Mouse (Mus musculus) right cerebral cortex, postnatal 10 days (tissue): ENCODE measurements around the gene Mrpl24.
A peak's percentile ranks its signal among the peaks of the same experiment; 100 is the strongest.

Experiments
- DNase-seq, 2 experiments: peaks; one replicate each; pipeline ENCODE4 v3.0.0; 2021; ENCODE audit warnings: low spot score in 2 of 2

The Mrpl24 gene

GRCm38 (mm10) chr3:87909874-87910273 is 9.4 kb upstream of the Mrpl24 start:
- peak in 1 of 2 experiments; percentile 28 for DNase-seq

DNA sequence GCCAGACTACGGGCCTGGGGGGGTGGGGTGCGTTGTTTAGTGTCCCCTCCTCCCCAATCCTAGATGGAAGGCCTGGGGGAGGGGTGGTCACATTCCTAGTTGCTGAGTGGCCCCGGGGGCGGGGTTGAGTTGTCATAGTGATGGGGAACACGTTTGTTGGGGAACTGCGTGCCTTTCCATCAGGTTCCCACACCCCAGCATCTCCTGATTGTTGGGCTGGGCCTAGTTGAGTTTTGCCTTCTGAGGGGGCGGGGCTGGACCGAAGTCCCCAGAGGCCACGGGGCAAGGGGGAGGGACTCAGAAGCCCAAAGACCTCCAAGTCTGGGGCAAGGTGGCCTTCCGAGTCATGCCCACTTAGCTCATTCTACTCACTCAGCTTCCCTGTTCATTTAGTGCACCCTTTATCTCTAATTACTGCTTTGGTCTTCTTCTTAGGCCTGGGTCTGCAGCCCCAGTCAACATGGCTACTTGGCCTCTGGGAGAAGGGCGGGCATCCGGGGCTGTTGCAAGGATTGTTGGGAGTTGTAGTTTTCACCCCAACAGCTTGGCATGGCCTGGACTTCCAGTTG is 8.6 kb upstream of the Mrpl24 start:
- peak; percentile 71 to 74 for DNase-seq

DNA sequence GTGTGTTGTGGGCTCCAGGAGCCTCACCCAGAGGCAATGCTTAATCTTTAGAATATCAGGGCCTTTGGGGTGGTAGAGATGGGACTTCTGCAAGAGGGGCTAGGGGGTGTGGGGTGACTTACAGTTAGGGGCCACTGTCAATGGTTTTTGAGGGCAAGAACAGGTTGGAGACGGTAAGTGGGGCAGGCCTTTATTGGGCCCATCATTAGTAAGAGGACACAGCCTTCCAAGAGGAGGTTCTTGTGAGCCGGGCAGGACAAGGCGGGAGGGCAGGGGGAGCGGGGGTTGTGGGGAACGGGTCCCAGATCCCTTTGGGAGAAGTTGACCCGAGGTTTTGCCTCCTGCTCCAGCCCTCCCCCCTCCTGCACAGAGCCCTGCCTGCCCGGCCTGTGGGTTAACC is 5.8 kb upstream of the Mrpl24 start:
- peak in 1 of 2 experiments; percentile 23 for DNase-seq

DNA sequence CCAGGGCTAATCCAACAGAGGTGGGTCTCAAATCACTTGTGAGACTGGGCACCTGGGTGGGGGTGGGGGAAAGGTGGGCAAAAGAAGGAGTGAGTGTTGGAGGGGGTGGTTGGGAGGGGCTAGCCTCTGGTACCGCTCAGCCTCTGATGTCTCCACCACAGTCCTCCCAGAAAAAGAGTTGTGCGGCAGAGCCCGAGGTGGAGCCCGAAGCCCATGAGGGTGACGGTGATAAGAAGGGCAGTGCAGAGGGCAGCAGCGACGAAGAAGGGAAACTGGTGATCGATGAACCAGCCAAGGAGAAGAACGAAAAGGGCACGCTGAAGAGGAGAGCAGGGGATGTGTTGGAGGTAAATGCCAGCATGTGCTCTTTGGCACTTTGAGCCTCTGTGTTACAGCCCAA is 5.4 kb upstream of the Mrpl24 start:
- peak in 1 of 2 experiments; percentile 14 for DNase-seq

GRCm38 (mm10) chr3:87916990-87917389 is 2.3 kb upstream of the Mrpl24 start:
- no peak for DNase-seq

GRCm38 (mm10) chr3:87918551-87918950 is 755 bp upstream of the Mrpl24 start:
- no peak for DNase-seq

GRCm38 (mm10) chr3:87920270-87920943 is 1.1 kb downstream of the Mrpl24 start:
- no peak for DNase-seq

- no peak for DNase-seq
Measured at GRCm38 (mm10) chr3:87924996-87925395, 5.7 kb downstream of the Mrpl24 start.

DNA sequence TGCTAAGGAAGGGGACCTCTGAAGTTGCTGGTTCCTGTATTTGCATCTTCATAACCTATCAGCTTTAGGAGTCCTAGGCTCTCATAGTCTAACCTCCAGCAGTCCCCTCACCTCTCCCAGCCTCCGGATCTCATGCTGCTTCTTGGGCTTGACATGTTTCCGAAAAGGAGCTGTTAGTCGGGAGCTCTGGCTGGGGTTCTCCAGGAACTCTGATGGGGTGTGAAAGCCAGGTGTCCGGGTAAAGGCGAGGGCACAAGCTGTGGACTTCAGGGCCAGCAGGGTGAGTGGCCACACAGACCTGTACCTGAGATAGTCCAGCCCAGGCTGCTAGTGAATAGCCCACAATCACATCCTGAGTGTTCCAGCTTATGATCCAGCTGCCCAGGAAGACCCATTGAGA is 8.1 kb downstream of the Mrpl24 start:
- no peak for DNase-seq

DNA sequence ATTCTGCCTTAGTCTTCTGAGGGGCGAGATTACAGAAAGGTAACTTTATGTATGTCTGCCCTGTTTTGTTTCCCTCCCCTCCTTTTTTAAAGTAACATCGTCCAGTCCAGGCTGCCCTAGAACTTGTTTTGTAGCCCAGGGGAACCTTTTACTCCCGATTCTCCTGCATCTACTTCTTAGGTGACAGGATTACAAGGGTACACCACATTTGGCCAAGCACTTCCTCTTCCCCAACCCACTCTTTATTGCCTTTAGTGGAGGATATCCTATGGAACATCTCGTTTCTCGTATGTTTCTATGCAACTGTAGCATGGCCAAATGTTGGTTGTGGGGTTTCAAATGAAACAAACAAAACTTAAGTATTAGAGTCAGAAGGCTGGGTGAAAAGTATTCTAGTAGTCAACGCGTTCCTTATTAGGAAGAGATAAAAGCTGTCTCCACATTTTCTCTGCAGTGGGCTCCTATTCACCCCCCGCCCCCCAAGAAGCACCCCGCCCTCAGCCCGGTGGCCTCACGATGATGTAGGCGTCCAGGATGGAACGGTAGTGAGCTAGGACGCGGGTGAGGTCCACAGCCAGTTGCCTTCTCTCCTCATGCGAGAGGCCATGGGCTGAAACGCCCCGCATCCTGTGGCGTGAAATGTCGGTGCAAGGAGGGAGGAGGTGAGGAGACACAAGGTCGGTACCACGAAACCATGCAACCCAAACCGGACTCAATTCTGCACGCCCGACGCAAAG is 10.2 kb downstream of the Mrpl24 start:
- DNase-seq, result no peak

- DNase-seq, result peak; percentile 99
Measured at GRCm38 (mm10) chr3:87930078-87930795, 10.9 kb downstream of the Mrpl24 start, which contains the start of the genes Isg20l2 and Rrnad1. TSS of gene Isg20l2 (plus strand) at chr3:87930314. TSS of gene Rrnad1 (minus strand) at chr3:87930717.

DNA sequence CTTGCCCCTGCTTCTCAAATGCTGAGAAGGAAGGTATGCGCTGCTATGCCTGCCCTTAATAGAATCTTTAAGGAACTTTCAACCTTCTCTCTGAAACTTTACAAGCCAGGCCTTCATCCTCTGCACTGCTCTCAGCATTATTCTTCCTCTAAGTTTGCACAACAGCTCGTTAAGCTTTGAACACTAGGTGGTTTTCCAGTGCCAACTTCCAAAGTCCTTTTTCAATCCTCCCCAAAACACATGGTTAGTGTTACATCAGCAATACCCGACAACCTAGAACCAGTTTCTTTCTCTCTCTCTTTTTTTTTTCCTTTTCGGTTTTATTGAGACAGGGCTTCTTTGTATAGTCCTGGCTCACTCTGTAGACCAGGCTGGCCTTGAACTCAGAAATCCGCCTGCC is 14.7 kb downstream of the Mrpl24 start:
- DNase-seq, result no peak

DNA sequence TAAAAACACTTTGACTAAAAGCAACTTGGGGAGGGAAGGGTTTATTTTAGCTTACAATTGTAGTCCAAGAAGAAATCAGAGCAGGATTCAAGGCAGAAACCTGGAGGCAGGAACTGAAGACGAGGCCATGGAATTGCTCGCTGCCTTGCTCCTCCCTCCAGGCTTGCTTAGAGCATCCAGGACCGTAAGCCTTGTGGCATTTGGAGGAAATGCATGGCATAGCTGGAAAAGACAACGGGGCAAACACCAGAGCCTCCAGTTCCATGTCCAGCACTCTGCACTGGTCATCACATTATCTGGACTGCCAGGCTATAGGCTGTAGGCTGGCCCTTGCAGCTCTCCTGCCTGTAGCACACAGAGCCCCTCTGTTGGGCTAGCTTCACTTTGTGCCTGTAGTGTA is 15.2 kb downstream of the Mrpl24 start:
- no peak for DNase-seq

- no peak for DNase-seq
Measured at GRCm38 (mm10) chr3:87935201-87935600, 15.9 kb downstream of the Mrpl24 start.

GRCm38 (mm10) chr3:87935776-87936175 is 16.5 kb downstream of the Mrpl24 start:
- DNase-seq, result peak; percentile 74 to 90

DNA sequence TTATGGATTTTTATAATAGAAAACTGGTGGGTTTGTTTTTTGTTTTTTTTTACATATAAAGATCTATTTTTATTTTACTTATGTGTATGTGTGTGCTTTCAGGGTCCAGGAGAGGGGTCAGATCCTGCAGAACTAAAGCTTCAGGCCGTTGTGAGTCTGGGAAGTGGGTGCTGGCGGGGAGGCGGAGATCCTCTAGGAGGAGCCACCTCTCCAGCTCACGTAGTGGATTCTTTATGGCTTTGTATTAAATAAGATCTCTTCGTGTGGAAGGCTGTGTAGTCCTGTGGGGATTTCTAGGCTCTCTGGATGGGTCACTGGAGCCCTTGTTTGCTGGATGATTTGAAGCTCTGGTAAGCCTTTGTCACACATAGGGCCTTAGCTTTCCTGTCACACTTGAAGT is 21.3 kb downstream of the Mrpl24 start:
- no peak for DNase-seq

GRCm38 (mm10) chr3:87942471-87942870 is 23.2 kb downstream of the Mrpl24 start:
- DNase-seq, result no peak

GRCm38 (mm10) chr3:87943586-87943985 is 24.3 kb downstream of the Mrpl24 start:
- DNase-seq, result no peak

DNA sequence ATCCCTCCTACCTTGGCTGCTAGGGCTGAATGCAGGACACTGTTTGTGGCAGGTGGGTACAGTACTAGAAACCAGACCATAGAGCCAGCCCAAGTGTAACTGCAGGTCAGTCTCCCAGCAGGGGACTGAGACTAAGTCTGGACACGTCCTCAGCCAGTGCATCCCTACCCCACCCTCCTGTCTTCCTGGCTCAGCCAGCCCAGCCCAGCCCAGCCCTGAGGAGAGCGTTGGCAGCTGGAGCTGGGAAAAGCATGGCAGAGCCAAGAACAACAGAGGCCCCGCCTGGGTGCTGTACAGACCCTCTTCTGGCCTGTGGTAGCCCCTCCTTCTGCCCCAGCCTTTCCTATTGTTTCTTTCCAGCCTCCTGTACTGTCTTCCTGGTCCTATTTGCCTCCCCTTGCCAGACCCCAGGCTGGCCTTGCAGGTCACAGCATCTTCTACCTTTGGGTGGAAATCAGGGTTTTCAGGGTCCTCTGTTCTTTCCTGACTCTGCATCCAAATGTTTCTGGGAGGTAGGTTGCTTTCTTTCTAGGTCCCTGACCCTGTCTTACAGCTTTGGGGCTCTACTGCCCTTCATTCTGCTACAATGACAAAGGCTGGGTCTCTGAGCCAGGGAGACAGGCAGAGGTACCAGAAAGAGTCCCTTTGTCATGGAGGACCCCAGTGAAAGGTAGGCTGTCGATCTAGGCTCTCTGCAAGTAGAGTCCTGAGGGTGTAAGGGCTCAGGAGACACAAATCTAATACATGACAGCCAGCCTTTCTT is 25.7 kb downstream of the Mrpl24 start:
- no peak for DNase-seq

- DNase-seq, result no peak
Measured at GRCm38 (mm10) chr3:87945781-87946540, 26.7 kb downstream of the Mrpl24 start.

- no peak for DNase-seq
Measured at GRCm38 (mm10) chr3:87946541-87946860, 27.2 kb downstream of the Mrpl24 start.
